ENCODE assay signal across 10 mouse cellular contexts in genomic region chr8:120409371-120410013, GRCm38 (mm10).
A peak's percentile ranks its signal among the peaks of the same experiment; 100 is the strongest.
DNase-seq lines count a peak whose midpoint lies in the region; ATAC-seq lines count a peak whose summit lies in the region.
"Had no signal": no experiment of that assay in that cellular context is flagged by ENCODE, and none has a peak within 500 bp of the region (broad histone marks: within the 10 kb centered on the region; RNA-seq: fewer than 3 reads in every experiment).

No protein-coding gene starts in this region.

- WGBS in hindbrain, embryonic 12.5 days: 19% methylated on average over 11 of the region's 11 CpGs
- 15% methylated on average over 11 of the region's 11 CpGs for WGBS in neural tube, embryonic 11.5 days

- no peak overlapping the region for H3K4me2 ChIP-seq in hindbrain, embryonic 12.5 days (replicated peaks)
- H3K4me2 ChIP-seq in neural tube, embryonic 11.5 days (ENCODE audit: low read depth): no peak overlapping the region
- H3K4me2 ChIP-seq: intestine, embryonic 15.5 days; limb, embryonic 15.5 days had no signal

- H3K27me3 ChIP-seq in megakaryocyte, embryonic 14.5 days (replicated peaks): peaks cover 10% of the 10 kb centered on the region
- H3K27me3 ChIP-seq in hindbrain, embryonic 12.5 days: peaks cover 11% of the 10 kb centered on the region; the same call in 1 of the 2 replicates
- no peaks in the 10 kb centered on the region for H3K27me3 ChIP-seq in neural tube, embryonic 11.5 days (ENCODE audit: control insufficient read depth, insufficient read depth, low read length)
- H3K27me3 ChIP-seq: intestine, embryonic 15.5 days; limb, embryonic 15.5 days had no signal

- peak overlapping the region; percentile 25 for H3K4me3 ChIP-seq in megakaryocyte, embryonic 14.5 days (replicated peaks)
- H3K4me3 ChIP-seq in hindbrain, embryonic 12.5 days: no peak overlapping the region
- H3K4me3 ChIP-seq in neural tube, embryonic 11.5 days (ENCODE audit: low read depth, low read length): no peak overlapping the region
- H3K4me3 ChIP-seq: intestine, embryonic 15.5 days; limb, embryonic 15.5 days had no signal

- peak overlapping the region; percentile 49 for H3K27ac ChIP-seq in hindbrain, embryonic 12.5 days
- peak overlapping the region; percentile 84 for H3K27ac ChIP-seq in neural tube, embryonic 11.5 days (ENCODE audit: low read depth, low read length)
- H3K27ac ChIP-seq: intestine, embryonic 15.5 days; limb, embryonic 15.5 days had no signal

- H3K36me3 ChIP-seq in megakaryocyte, embryonic 14.5 days (replicated peaks; ENCODE audit: low read length): no peaks in the 10 kb centered on the region
- no peaks in the 10 kb centered on the region for H3K36me3 ChIP-seq in hindbrain, embryonic 12.5 days
- H3K36me3 ChIP-seq in neural tube, embryonic 11.5 days (ENCODE audit: control insufficient read depth, insufficient read depth, low read length): no peaks in the 10 kb centered on the region
- H3K36me3 ChIP-seq: intestine, embryonic 15.5 days; limb, embryonic 15.5 days had no signal

- no peak for ATAC-seq in megakaryocyte, adult 5-6 weeks (ENCODE audit: poor library complexity, severe bottlenecking)
- no peak for ATAC-seq in hindbrain, embryonic 12.5 days (ENCODE audit: low FRiP score)
- ATAC-seq in neural tube, embryonic 11.5 days (ENCODE audit: insufficient read depth, low FRiP score, low TSS enrichment): no peak
- ATAC-seq: intestine, embryonic 15.5 days had no signal

- H3K4me1 ChIP-seq in megakaryocyte, embryonic 14.5 days: peaks cover 99% of the 10 kb centered on the region
- H3K4me1 ChIP-seq in hindbrain, embryonic 12.5 days: peaks cover 85% of the 10 kb centered on the region
- H3K4me1 ChIP-seq in neural tube, embryonic 11.5 days (ENCODE audit: control insufficient read depth, insufficient read depth, low read length): peaks cover 82% of the 10 kb centered on the region

- DNase-seq in embryo, embryonic 9.5 days (ENCODE audit: extremely low spot score): peak; percentile 84
- peak; percentile 44 for DNase-seq in neural tube, embryonic 11.5 days (ENCODE audit: low spot score)
- no peak for DNase-seq in heart, postnatal 4 days
- DNase-seq in kidney, postnatal 4 days: no peak
- DNase-seq: right cerebral cortex, postnatal 14 days had no signal

- H3K9me3 ChIP-seq in megakaryocyte, embryonic 14.5 days: no peaks in the 10 kb centered on the region
- no peaks in the 10 kb centered on the region for H3K9me3 ChIP-seq in hindbrain, embryonic 12.5 days (replicated peaks)
- H3K9me3 ChIP-seq in neural tube, embryonic 11.5 days (ENCODE audit: control insufficient read depth, low read length): no peaks in the 10 kb centered on the region
- H3K9me3 ChIP-seq: intestine, embryonic 15.5 days; limb, embryonic 15.5 days had no signal

- H3K9ac ChIP-seq in hindbrain, embryonic 12.5 days: no peak overlapping the region
- peak overlapping the region; percentile 23 for H3K9ac ChIP-seq in neural tube, embryonic 11.5 days (ENCODE audit: low read length)
- H3K9ac ChIP-seq: intestine, embryonic 15.5 days; limb, embryonic 15.5 days had no signal

Comparison
In these comparisons a context has a peak if more than half of its experiments do, and no peak if none do; other contexts are left out.
1. DNase-seq: peak in embryo, embryonic 9.5 days (single experiment) and neural tube, embryonic 11.5 days (single experiment); none in heart, postnatal 4 days (single experiment) and kidney, postnatal 4 days (0 of 2).